ENCODE assay signal across 12 mouse cellular contexts in genomic region chr6:149093465-149093864, GRCm38 (mm10). TPM values are rescaled to one million over a fixed set of nuclear protein-coding genes. Genes with fewer than 3 reads are reported as not detected.
DNase-seq lines count a peak whose midpoint lies in the region; ATAC-seq and TF ChIP-seq lines count a peak whose summit lies in the region.
"Had no signal": no experiment of that assay in that cellular context is flagged by ENCODE, and none has a peak within 500 bp of the region (broad histone marks: within the 10 kb centered on the region; RNA-seq: fewer than 3 reads in every experiment).

No protein-coding gene starts in this region.

- DNase-seq in adrenal gland, postnatal 36 days: peak; percentile 13 to 29
- DNase-seq in embryo, embryonic 9.5 days (ENCODE audit: extremely low spot score): peak; percentile 20
- peak; percentile 30 for DNase-seq in heart, postnatal 4 days
- peak; percentile 68 for DNase-seq in lung, embryonic 14.5 days
- DNase-seq in urinary bladder, postnatal 14 days (ENCODE audit: low spot score): no peak
- DNase-seq in cerebellum, adult 9-11 months: no peak

- H3K4me1 ChIP-seq in lung, embryonic 14.5 days (ENCODE audit: insufficient read depth): no peaks in the 10 kb centered on the region; the same call in 1 of the 2 replicates
- 0 out of 2 replicates have a peak, but pooled peaks cover 3% of the 10 kb centered on the region for H3K4me1 ChIP-seq in midbrain, embryonic 13.5 days (replicated peaks)
- peaks cover 3% of the 10 kb centered on the region; the same call in 1 of the 2 replicates for H3K4me1 ChIP-seq in forebrain, embryonic 15.5 days

- no peaks in the 10 kb centered on the region for H3K27me3 ChIP-seq in lung, embryonic 14.5 days (ENCODE audit: insufficient read depth, low read length)
- no peaks in the 10 kb centered on the region for H3K27me3 ChIP-seq in midbrain, embryonic 13.5 days
- H3K27me3 ChIP-seq in forebrain, embryonic 15.5 days: no peaks in the 10 kb centered on the region

- peak; percentile 90 for ATAC-seq in lung, embryonic 14.5 days (ENCODE audit: insufficient read depth)
- ATAC-seq in midbrain, embryonic 13.5 days: no peak
- no peak for ATAC-seq in forebrain, embryonic 15.5 days (replicated peaks)

- H3K4me3 ChIP-seq in lung, embryonic 14.5 days (ENCODE audit: low read depth, low read length): no peak overlapping the region
- H3K4me3 ChIP-seq in midbrain, embryonic 13.5 days (replicated peaks): no peak overlapping the region
- H3K4me3 ChIP-seq in forebrain, embryonic 15.5 days: no peak overlapping the region

- WGBS in lung, embryonic 14.5 days: 2% methylated on average over 5 of the region's 5 CpGs
- 73% methylated on average over 5 of the region's 5 CpGs for WGBS in midbrain, embryonic 13.5 days
- WGBS in forebrain, embryonic 15.5 days: 76% methylated on average over 5 of the region's 5 CpGs

- H3K9ac ChIP-seq in lung, embryonic 14.5 days: no peak overlapping the region
- H3K9ac ChIP-seq in midbrain, embryonic 13.5 days (replicated peaks): no peak overlapping the region
- H3K9ac ChIP-seq in forebrain, embryonic 15.5 days (replicated peaks): no peak overlapping the region

- no peak overlapping the region for H3K27ac ChIP-seq in lung, embryonic 14.5 days (ENCODE audit: low read depth)
- H3K27ac ChIP-seq in midbrain, embryonic 13.5 days: no peak overlapping the region
- H3K27ac ChIP-seq in forebrain, embryonic 15.5 days (replicated peaks): no peak overlapping the region

- peak overlapping the region; percentile 24; the same call in 1 of the 2 replicates for H3K4me2 ChIP-seq in lung, embryonic 14.5 days
- H3K4me2 ChIP-seq in midbrain, embryonic 13.5 days (replicated peaks): no peak overlapping the region
- no peak overlapping the region for H3K4me2 ChIP-seq in forebrain, embryonic 15.5 days (replicated peaks)
- H3K4me2 ChIP-seq: midbrain, embryonic 11.5 days had no signal

- no peaks in the 10 kb centered on the region for H3K9me3 ChIP-seq in lung, embryonic 14.5 days (ENCODE audit: low read depth, low read length)
- H3K9me3 ChIP-seq in midbrain, embryonic 13.5 days: no peaks in the 10 kb centered on the region
- no peaks in the 10 kb centered on the region for H3K9me3 ChIP-seq in forebrain, embryonic 15.5 days

- no peak for TF ChIP-seq CTCF in lung, embryonic 14.5 days (IDR thresholded peaks at IDR 0.05; ENCODE audit: low read depth)

- no peaks in the 10 kb centered on the region for H3K36me3 ChIP-seq in lung, embryonic 14.5 days (ENCODE audit: insufficient read depth)
- no peaks in the 10 kb centered on the region for H3K36me3 ChIP-seq in midbrain, embryonic 13.5 days
- H3K36me3 ChIP-seq in forebrain, embryonic 15.5 days: no peaks in the 10 kb centered on the region

RNA-seq across cellular contexts. Expression of gene Dennd5b, which starts 8.0 kb away (rescaled TPM):
- 10 to 100 TPM; 13.0 to 18.4 TPM for total RNA-seq in adrenal gland, postnatal 36 days (2021)
- 10 to 100 TPM; 37.9 to 41.0 TPM for total RNA-seq in heart, postnatal 4 days (2021)
- 6.7 and 9.8 TPM in 2 replicates for polyA plus RNA-seq in lung, embryonic 14.5 days (2014; fragmentation: Nextera tagmentation; extraction: Ambion mirVana)
- polyA plus RNA-seq in midbrain, embryonic 13.5 days (2015; fragmentation: Nextera tagmentation; extraction: Ambion mirVana): 17.4 and 19.2 TPM in 2 replicates
- polyA plus RNA-seq in forebrain, embryonic 15.5 days (2015; fragmentation: Nextera tagmentation; extraction: Ambion mirVana): 12.4 and 13.3 TPM in 2 replicates

RNA-seq across cellular contexts. Expression of gene Gm10203, which starts 36.5 kb away (rescaled TPM):
- total RNA-seq in adrenal gland, postnatal 36 days (2021): not detected
- not detected for total RNA-seq in heart, postnatal 4 days (2021)
- not detected in 2 replicates for polyA plus RNA-seq in lung, embryonic 14.5 days (2014; fragmentation: Nextera tagmentation; extraction: Ambion mirVana)
- not detected in 2 replicates for polyA plus RNA-seq in midbrain, embryonic 13.5 days (2015; fragmentation: Nextera tagmentation; extraction: Ambion mirVana)
- not detected in 2 replicates for polyA plus RNA-seq in forebrain, embryonic 15.5 days (2015; fragmentation: Nextera tagmentation; extraction: Ambion mirVana)
- total RNA-seq: granulocyte monocyte progenitor cell, adult 5-6 weeks; left cerebral cortex, postnatal 10 days had no signal
- polyA plus RNA-seq: cortical plate, adult 2 months; midbrain, embryonic 11.5 days had no signal

RNA-seq across cellular contexts. Expression of gene Etfbkmt, which starts 46.2 kb away (rescaled TPM):
- 10 to 100 TPM; 17.6 to 28.1 TPM for total RNA-seq in adrenal gland, postnatal 36 days (2021)
- total RNA-seq in heart, postnatal 4 days (2021): 10 to 100 TPM; 12.2 to 15.7 TPM
- 13.7 and 15.6 TPM in 2 replicates for polyA plus RNA-seq in lung, embryonic 14.5 days (2014; fragmentation: Nextera tagmentation; extraction: Ambion mirVana)
- 6.4 and 6.9 TPM in 2 replicates for polyA plus RNA-seq in midbrain, embryonic 13.5 days (2015; fragmentation: Nextera tagmentation; extraction: Ambion mirVana)
- polyA plus RNA-seq in forebrain, embryonic 15.5 days (2015; fragmentation: Nextera tagmentation; extraction: Ambion mirVana): 6.8 and 7.5 TPM in 2 replicates

Comparison
In these comparisons a context has a peak if more than half of its experiments do, and no peak if none do; other contexts are left out.
1. DNase-seq: peak in adrenal gland, postnatal 36 days (2 of 2), embryo, embryonic 9.5 days (single experiment), heart, postnatal 4 days (single experiment) and lung, embryonic 14.5 days (single experiment); none in urinary bladder, postnatal 14 days (single experiment) and cerebellum, adult 9-11 months (single experiment).